Mouse (Mus musculus): ENCODE data around the gene B3galt1. TPM values are rescaled to one million over a fixed set of nuclear protein-coding genes. Genes with fewer than 3 reads are reported as not detected.

B3galt1 gene
- polyA plus RNA-seq, 2 experiments from 2014 or later: 0.09 to 0.15 TPM

DNA sequence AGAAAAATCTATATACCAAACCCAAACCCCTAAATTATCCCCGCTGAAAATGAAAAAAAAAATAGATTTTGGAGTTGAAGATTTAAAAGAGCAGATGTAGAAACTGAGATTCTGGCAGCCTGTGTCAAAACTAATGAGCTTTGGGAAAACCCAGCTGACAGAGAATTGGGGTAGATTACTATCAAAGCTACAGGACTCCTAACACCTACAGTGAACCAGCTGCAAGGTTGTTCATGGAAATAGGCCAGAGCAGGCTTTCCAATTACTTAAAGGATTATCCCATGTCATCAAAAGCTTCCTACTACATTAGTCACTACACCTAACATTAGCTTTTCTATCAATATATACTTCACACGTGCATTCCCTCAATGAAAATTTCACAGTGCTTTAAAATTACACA is 165.1 kb downstream of the B3galt1 start:
- no peak for ATAC-seq

- no peak for ATAC-seq
These were observed 185.9 kb downstream of the B3galt1 start for GRCm38 (mm10) chr2:67751585-67751984.

DNA sequence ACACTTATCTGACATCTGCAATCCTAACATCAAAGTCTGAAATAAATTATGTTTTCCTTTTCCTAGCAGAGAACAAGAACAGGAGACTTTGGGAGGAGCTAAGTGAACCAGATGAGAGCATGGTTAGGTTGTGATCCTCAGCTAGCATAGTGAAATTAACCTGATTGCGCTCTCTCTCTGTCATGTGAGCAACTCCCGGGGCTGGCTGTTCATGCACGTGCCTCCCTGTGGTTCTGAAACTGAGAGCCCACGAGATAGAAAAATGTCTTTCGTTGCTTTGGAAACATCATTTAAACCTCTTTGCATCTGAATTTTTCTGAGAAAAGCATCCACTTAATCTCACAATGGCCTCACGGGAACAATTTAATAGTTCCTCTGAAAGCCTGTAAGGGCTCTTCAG is 190.8 kb downstream of the B3galt1 start:
- ATAC-seq: no peak

DNA sequence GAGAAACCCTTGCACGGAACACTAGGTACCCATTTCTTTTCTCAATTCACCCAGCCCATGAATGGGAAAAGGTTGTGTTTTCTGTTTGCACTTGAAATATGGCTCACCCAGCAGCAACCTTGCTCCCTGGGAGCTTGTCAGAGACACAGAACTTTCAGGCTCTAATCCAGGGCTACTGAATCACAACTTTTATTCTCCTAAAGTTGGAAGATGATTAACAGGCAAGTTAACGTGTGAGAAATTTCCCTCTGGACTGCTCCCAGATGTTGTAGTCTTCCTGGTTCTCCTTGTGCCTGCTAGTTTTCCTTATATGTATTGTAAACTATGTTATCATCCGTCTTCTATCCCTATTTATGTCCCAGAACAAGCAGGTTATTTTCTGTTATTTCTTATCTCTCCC is 221.9 kb downstream of the B3galt1 start:
- ATAC-seq: no peak

GRCm38 (mm10) chr2:67797561-67797960 is 231.9 kb downstream of the B3galt1 start:
- no peak for ATAC-seq

DNA sequence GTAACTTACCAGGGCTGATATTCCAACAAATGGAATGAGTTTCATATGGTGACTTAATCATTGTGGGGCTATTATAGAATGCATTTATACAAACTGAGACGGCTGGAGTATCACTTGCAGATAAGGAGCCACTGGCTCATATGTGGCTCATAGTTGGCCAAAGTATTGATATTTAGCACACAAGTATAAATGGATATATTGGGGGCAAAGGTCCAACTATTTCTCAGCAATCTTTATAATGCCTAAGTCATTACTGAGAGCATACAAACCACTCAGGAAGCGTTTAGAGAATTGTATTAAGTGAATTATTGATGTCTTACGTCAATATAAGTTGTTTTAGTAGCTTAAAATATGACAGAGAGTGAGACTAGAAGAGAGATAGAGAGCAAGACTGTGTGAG is 234.3 kb downstream of the B3galt1 start:
- no peak for ATAC-seq

DNA sequence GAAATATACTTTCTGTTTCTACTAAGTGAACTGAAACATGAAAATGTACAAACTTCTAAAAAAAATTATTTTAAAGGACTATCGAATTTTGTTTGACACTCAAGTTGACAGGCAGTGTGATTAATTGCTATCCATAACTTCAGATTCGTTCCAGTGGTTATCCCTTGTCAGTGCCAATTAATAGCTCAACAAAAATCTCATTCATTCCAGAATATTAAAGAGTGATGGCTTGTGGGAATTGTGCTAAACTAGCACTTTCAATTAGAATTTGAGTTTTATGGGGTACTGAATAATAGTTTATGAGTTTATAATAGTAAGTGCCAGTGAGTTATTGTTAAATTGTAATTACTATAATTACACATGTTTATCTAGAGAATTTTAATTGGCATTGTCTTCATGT is 250.5 kb downstream of the B3galt1 start:
- ATAC-seq: no peak

DNA sequence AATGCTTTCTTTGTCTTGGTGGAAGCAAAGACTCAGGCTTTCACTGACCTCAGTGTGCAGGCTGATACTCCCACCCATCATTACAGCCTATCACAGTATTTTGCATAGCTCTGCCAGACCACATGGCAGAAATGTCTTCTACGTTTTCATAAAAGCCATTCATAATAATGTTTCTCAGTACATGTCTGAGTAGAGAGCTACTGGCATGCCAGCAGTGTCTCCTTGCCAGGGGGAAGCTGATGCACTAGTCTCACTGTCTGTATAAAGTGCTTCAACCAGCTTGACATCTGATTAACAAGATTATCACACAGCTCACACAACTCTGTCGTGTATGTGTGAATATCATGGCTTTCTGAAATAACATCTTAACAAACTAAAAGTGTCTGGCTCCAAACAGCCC is 252.3 kb downstream of the B3galt1 start:
- no peak for ATAC-seq

- no peak for ATAC-seq
These were observed 256.7 kb downstream of the B3galt1 start for GRCm38 (mm10) chr2:67822360-67822759.

DNA sequence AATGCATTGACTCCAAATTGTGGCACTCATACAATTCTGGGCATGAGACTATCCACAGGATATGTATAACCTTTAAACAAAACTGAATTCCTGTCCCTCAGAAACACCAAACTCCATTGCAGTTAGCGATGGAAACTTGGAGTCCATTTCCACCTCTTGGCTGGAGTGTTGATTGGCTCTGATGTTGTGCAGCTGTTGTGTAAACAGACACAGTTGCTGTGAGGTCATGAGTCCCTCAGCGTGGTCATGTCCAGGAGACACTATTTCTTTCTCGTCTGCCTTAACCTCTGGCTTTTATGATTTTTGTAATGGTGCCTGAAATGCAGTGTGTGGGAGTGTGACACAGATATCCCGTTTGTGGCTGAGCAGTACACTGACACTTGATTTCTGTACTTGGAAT is 262.0 kb downstream of the B3galt1 start:
- ATAC-seq: no peak

- no peak for ATAC-seq
These were observed 263.6 kb downstream of the B3galt1 start for GRCm38 (mm10) chr2:67829055-67829915.

DNA sequence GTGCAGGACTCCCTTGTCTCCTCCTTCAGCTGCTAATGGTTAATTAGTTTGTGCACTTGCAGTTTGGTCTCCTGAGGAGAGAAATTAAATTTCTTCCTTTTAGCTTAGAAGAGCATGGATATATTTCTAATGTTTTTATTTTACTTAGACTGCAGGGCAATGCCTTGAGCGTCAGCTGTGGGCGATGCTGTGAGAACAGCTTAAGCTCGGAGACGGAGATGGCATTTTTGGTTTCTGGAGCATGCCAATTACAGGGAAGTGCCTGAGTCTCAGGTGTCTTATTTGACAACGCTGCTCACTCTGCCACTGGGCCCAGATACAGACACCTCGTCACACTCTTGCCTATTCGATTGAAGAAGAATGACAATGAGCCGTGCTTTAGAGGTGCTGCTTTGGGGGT is 282.1 kb downstream of the B3galt1 start:
- ATAC-seq: no peak

DNA sequence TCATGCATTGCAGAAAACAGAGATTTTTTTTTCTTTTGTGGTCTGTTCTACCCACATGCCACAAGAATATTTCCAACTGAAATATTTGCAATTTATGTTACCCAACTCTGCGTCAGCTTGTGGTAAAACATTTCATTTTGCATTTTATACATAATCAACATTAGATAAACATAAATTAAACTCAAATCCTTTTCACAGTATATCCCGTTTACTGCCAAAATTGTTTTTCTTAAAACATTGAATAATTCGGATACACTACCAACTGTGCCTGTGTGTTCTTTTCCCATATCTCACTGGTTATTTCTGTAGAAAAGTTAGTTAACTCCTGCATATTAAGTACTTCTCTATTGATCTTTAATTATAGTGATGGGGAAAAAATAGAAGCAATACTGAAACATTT is 285.1 kb downstream of the B3galt1 start:
- no peak for ATAC-seq

DNA sequence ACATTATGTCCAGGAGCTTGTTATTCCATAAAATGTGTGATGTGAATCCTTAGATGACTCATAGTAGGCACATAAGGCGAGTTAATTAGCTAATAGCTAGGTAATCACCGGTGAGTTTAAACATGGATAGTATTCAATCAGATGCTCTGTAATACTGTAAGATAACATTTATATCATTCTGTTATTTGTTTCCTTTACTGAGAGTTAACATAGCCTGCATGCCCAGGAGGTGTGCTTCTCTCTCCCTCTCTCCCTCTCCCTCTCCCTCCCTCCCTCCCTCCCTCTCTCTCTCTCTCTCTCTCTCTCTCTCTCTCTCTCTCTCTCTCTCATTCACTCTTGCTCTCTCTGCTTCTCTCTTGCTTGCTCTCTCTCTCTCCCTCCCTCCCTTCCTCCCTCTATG is 292.7 kb downstream of the B3galt1 start:
- no peak for ATAC-seq

GRCm38 (mm10) chr2:67859004-67859403 is 293.3 kb downstream of the B3galt1 start:
- ATAC-seq: no peak

DNA sequence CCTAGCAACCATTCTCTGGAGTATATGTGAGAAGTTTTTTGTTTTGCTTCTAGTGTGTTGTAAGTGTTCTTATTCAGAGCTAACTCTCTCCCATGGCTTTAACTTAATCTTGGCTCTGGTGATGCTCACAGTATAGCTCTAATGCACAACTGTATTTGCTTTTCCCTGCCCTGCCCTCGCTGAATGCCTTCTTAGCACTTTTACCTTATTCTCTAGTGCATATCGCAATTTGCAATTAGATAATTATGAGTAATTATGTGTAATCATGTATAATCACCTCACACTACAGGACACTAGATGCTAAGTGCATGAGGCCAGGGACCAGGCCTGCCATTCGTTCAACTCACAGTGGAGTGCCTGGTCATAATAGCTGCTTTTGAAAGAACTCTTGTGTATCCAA is 307.7 kb downstream of the B3galt1 start:
- ATAC-seq: no peak

DNA sequence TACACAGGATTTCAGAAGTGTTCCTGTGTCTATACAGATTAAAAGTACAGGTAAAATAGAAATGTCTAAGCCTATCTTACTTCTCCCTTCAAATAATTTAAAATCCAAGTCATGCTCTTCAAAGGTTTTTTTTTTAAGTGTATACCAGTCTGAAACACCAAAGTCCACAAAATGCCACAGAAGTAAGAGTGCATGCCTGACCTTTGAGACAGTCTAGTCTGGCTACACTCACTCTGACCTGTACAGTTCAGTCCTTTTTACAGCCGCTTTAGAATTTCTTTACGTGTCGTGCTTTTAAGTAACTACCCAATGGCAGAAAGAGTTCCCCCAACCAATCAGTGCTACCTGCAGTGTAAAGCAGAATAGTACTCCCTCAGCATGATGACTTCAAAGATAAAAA is 314.2 kb downstream of the B3galt1 start:
- ATAC-seq: no peak

DNA sequence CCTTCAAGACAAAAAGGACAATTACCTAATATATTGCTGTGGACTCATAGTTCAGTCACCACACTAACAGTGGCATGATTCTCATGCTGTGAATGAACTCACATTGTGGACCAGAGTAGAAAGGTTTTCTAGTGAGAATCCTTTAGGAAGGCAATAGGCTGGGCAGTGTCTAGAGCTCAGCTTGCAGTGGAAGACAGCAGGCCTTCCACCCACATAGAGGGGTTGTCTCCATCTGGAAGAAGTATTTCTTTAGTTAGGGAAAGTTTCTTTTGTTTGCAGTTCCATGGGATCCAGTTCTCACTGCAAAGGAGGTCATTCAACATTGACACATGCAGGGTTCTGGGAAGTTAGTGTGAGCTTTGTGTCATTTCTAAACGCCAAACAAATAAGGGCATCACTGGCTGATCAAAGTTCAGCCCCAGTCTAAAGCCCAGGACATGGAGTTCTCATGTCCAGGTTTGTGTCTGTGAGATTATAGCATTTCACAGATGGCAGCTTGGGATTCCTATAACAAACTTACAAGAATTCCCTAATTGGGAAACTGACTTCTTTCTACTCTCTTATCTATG is 316.1 kb downstream of the B3galt1 start:
- ATAC-seq: no peak

DNA sequence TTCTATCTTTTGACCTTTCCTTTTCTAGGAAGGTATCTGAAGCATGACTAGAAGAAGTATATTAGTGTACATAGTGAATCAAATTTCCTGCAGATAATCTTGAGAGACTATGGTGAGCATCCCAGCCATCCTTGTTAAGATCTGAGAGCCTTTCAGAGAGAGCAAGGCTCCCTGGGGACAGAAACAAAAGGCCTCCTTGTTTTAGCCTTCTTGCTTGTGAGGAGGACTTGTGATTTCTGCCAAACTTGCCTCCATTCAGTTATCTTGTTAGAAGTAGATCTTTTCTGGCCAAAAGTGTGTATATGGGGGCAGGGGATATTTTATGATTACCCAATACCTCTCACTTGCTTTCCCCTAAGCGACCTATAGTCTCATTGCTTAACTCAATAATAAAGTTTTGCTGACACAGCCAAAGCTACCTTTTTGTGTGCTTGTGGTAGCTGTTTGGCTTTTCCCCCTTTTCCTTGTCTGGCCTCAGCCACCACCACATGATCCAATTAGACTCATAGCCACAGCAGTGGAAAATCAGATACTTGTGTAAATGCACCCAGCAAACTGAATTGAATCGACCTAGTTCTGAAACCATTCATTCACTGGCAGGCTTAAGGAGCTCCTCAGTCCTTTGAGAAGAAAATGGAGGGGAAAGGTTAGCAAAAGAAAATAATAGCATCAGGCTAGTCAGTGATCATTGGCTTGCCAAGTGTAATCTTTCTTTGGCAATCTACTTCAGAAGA is 332.5 kb downstream of the B3galt1 start:
- ATAC-seq: no peak

DNA sequence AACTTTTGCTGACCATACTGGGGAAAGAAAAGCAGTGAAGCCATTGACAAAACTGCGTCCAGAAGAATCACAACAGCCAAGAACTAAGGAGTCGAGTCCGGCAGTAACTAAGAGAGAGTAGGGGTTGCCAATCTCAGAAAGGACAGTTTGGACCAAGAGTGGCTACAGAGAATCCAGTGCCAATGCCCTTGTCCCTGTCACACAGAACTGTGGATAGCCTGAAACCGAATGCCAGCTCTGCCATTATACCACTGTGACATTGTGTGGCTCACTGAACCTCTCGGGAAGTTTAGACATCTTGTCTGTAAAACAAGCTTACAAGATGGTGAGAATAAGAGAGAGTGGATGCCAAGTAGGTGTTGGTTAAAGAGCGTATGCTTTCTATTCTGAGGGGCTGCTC is 335.9 kb downstream of the B3galt1 start:
- no peak for ATAC-seq

- no peak for ATAC-seq
These were observed 337.1 kb downstream of the B3galt1 start for GRCm38 (mm10) chr2:67902651-67903292.

DNA sequence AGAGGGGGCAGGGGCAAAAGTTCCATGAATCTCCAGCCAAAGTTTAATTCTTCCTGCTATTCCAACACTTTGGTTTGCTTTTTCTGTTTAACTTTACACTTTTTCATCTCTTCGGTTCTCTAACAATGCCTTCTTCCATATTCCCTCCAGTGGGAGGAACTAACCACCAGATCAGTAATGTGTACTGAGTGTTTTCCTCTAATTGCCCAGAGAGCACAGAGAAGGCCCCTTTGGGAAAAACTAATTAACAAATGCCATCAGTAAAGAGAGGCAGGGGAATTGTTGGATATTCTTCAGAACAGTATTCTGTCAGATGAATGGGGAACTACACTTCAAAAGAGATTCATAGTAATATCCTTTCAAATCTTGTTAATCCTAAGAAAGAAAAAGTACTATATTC is 338.1 kb downstream of the B3galt1 start:
- ATAC-seq: no peak

DNA sequence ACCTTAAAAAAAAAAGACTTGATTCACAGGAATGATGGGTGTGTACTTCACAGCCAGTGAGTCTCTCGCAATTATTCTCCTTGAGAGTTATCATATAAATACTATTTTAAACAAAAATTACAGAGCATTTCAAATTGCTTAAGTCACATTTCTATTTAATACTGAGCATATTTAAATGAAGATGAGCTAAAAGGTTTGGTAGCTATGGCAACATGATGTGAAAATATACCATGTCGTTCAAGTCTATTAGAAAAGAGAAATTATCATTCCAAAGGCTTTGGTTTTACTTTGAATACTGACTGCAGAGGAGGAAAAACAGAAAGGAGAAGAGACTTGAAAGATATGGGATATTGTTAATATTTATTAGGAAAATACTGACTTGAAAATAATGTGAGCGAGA is 366.3 kb downstream of the B3galt1 start:
- no peak for ATAC-seq
